Mouse (Mus musculus): ENCODE measurements around the gene Nlrp3.

Nlrp3 gene

DNA sequence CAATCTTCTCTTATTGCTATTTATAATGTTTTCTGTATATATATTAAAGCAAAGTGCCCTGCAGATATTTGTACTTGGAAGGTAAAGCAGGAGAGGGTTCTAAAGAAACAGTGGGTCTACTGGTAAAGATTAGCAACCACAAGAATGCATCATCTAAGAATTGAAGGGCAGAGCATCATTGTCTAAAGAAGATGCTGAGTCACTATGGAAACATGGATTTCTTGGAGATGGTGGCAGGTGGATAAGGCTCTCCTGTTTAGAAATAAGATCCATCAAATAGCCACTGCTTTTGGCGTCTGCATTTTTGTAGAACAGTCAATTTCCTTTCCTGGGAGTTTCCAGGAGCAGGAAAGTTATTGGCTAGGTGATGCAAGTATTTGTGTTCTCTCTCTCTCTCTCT is 60.9 kb downstream of the Nlrp3 start:
- in situ Hi-C loops (cut with MboI; ENCODE audit: low sequenced_read_pairs) = no loop called here

DNA sequence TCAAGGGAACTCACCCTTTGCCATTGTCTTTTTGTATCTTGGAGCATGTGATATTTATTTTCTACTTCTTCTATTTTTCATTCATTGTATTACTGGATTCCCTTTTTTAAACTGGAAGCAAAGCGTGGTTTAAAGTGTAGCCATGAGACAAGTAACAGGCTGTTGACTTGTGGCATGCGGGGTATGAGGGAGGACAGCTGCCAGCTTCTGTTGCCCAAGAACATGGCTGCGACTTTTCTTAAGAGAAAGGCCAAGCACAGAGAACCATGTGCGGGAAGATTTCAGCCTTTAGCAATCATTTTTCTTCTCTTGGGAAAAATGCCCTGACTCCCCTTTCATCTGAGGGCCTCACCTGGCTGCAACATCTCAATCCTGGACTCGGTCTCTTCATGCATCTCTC is 70.3 kb downstream of the Nlrp3 start:
- in situ Hi-C loops (cut with MboI; ENCODE audit: low sequenced_read_pairs) = no loop called here

DNA sequence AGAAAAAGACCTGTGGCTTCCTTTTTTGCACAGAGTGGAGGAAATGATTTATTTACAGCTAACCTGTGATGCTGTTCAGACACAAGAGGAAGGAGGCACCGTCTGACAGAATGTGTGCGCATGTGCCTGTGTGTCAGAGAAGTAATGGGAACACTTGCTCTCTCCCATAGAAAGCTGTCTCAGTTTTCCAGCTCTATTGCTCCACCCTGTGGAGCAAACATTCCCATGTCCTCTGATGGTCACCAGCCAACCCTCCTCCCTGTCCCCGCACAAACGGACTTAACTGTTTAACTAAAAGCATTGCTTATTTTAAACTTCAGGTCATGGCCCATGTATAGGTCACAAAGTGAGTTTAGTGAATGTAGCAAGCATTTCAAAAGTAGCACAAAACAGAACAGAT is 72.8 kb downstream of the Nlrp3 start:
- in situ Hi-C loops (cut with MboI; ENCODE audit: low sequenced_read_pairs) = no loop called here

Data from CH12F3 (cell line).